Mouse (Mus musculus): ENCODE data around the gene Gm4858. TPM values are rescaled to one million over a fixed set of nuclear protein-coding genes. Genes with fewer than 3 reads are reported as not detected.
A peak's percentile ranks its signal among the peaks of the same experiment; 100 is the strongest.
"Not testable (repeated sequence)": the region's sequence is repeated elsewhere in the genome, so short reads cannot be mapped to it uniquely, and the experiment has no call there.

The Gm4858 gene
- polyA plus RNA-seq (2015; fragmentation: Nextera tagmentation; extraction: Ambion mirVana), result not detected in 2 replicates

GRCm38 (mm10) chr3:93068523-93068922 is at the start of gene Gm4858:
Gm4858 (plus strand) TSS chr3:93068823.
- not testable (repeated sequence) for ATAC-seq; H3K27me3 ChIP-seq (replicated peaks; ENCODE audit: control insufficient read depth, insufficient read depth, low read length); H3K27ac ChIP-seq (ENCODE audit: low read length); H3K9ac ChIP-seq (ENCODE audit: low read depth, low read length); H3K36me3 ChIP-seq (ENCODE audit: control insufficient read depth, insufficient read depth, low read length); H3K4me3 ChIP-seq (ENCODE audit: low read length); H3K4me2 ChIP-seq (ENCODE audit: low read depth, low read length); H3K4me1 ChIP-seq (ENCODE audit: control insufficient read depth, insufficient read depth, low read length); H3K9me3 ChIP-seq (ENCODE audit: control insufficient read depth, low read length)

GRCm38 (mm10) chr3:93018960-93019359 is 49.7 kb upstream of the Gm4858 start, which contains the start of gene Lce1m:
Lce1m (minus strand) TSS chr3:93019060.
- H3K4me1 ChIP-seq (ENCODE audit: control insufficient read depth, insufficient read depth, low read length), result peaks cover 4% of the 10 kb centered on the region
- H3K9ac ChIP-seq (ENCODE audit: low read depth, low read length), result no peak within 1 kb of the TSS
- H3K4me2 ChIP-seq (ENCODE audit: low read depth, low read length), result no peak within 1 kb of the TSS
- H3K9me3 ChIP-seq (ENCODE audit: control insufficient read depth, low read length), result no peaks in the 10 kb centered on the region
- 89% methylated on average over 2 of the region's 2 CpGs for WGBS
- no peaks in the 10 kb centered on the region for H3K27me3 ChIP-seq (replicated peaks; ENCODE audit: control insufficient read depth, insufficient read depth, low read length)
- H3K27ac ChIP-seq (ENCODE audit: low read length), result no peak within 1 kb of the TSS
- no peaks in the 10 kb centered on the region for H3K36me3 ChIP-seq (ENCODE audit: control insufficient read depth, insufficient read depth, low read length)
- ATAC-seq, result no peak
- H3K4me3 ChIP-seq (ENCODE audit: low read length), result no peak within 1 kb of the TSS

GRCm38 (mm10) chr3:93021171-93021570 is 47.5 kb upstream of the Gm4858 start:
- Histone ChIP-seq H3K9me3 (ENCODE audit: control insufficient read depth, low read length) (no peaks in the 10 kb centered on the region), H3K27ac (ENCODE audit: low read length) (no peak overlapping the region), H3K4me3 (ENCODE audit: low read length) (no peak overlapping the region), H3K4me1 (ENCODE audit: control insufficient read depth, insufficient read depth, low read length) (no peaks in the 10 kb centered on the region), H3K27me3 (replicated peaks; ENCODE audit: control insufficient read depth, insufficient read depth, low read length) (no peaks in the 10 kb centered on the region), H3K9ac (ENCODE audit: low read depth, low read length) (no peak overlapping the region), H3K36me3 (ENCODE audit: control insufficient read depth, insufficient read depth, low read length) (no peaks in the 10 kb centered on the region), H3K4me2 (ENCODE audit: low read depth, low read length) (no peak overlapping the region)
- WGBS, result 88% methylated on average over 1 of the region's 1 CpGs
- no peak for ATAC-seq

- Histone ChIP-seq H3K9me3 (ENCODE audit: control insufficient read depth, low read length) (no peaks in the 10 kb centered on the region), H3K4me2 (ENCODE audit: low read depth, low read length) (no peak overlapping the region), H3K4me1 (ENCODE audit: control insufficient read depth, insufficient read depth, low read length) (no peaks in the 10 kb centered on the region), H3K27ac (ENCODE audit: low read length) (no peak overlapping the region), H3K27me3 (replicated peaks; ENCODE audit: control insufficient read depth, insufficient read depth, low read length) (no peaks in the 10 kb centered on the region), H3K4me3 (ENCODE audit: low read length) (no peak overlapping the region), H3K36me3 (ENCODE audit: control insufficient read depth, insufficient read depth, low read length) (no peaks in the 10 kb centered on the region), H3K9ac (ENCODE audit: low read depth, low read length) (no peak overlapping the region)
- ATAC-seq, result no peak
- 87% methylated on average over 3 of the region's 3 CpGs for WGBS
Observed at GRCm38 (mm10) chr3:93023411-93024184, 45.0 kb upstream of the Gm4858 start.

- H3K9me3 ChIP-seq (ENCODE audit: control insufficient read depth, low read length), result no peaks in the 10 kb centered on the region
- ATAC-seq, result no peak
- H3K4me1 ChIP-seq (ENCODE audit: control insufficient read depth, insufficient read depth, low read length), result no peaks in the 10 kb centered on the region
- no peak overlapping the region for H3K27ac ChIP-seq (ENCODE audit: low read length)
- H3K36me3 ChIP-seq (ENCODE audit: control insufficient read depth, insufficient read depth, low read length), result no peaks in the 10 kb centered on the region
- H3K4me3 ChIP-seq (ENCODE audit: low read length), result no peak overlapping the region
- no peak overlapping the region for H3K9ac ChIP-seq (ENCODE audit: low read depth, low read length)
- no peak overlapping the region for H3K4me2 ChIP-seq (ENCODE audit: low read depth, low read length)
- no peaks in the 10 kb centered on the region for H3K27me3 ChIP-seq (replicated peaks; ENCODE audit: control insufficient read depth, insufficient read depth, low read length)
- 63% methylated on average over 2 of the region's 2 CpGs for WGBS
Observed at GRCm38 (mm10) chr3:93025486-93025885, 43.1 kb upstream of the Gm4858 start.

- no peak overlapping the region for H3K4me2 ChIP-seq (ENCODE audit: low read depth, low read length)
- H3K36me3 ChIP-seq (ENCODE audit: control insufficient read depth, insufficient read depth, low read length), result no peaks in the 10 kb centered on the region
- no peak overlapping the region for H3K9ac ChIP-seq (ENCODE audit: low read depth, low read length)
- 46% methylated on average over 5 of the region's 5 CpGs for WGBS
- H3K4me1 ChIP-seq (ENCODE audit: control insufficient read depth, insufficient read depth, low read length), result no peaks in the 10 kb centered on the region
- H3K27me3 ChIP-seq (replicated peaks; ENCODE audit: control insufficient read depth, insufficient read depth, low read length), result no peaks in the 10 kb centered on the region
- H3K27ac ChIP-seq (ENCODE audit: low read length), result no peak overlapping the region
- H3K9me3 ChIP-seq (ENCODE audit: control insufficient read depth, low read length), result no peaks in the 10 kb centered on the region
- no peak overlapping the region for H3K4me3 ChIP-seq (ENCODE audit: low read length)
- ATAC-seq, result peak; percentile 66
Observed at GRCm38 (mm10) chr3:93031450-93031849, 37.2 kb upstream of the Gm4858 start.

- ATAC-seq, result no peak
- H3K4me2 ChIP-seq (ENCODE audit: low read depth, low read length), result no peak overlapping the region
- 68% methylated on average over 1 of the region's 1 CpGs for WGBS
- H3K27ac ChIP-seq (ENCODE audit: low read length), result no peak overlapping the region
- no peaks in the 10 kb centered on the region for H3K27me3 ChIP-seq (replicated peaks; ENCODE audit: control insufficient read depth, insufficient read depth, low read length)
- H3K9ac ChIP-seq (ENCODE audit: low read depth, low read length), result no peak overlapping the region
- H3K4me1 ChIP-seq (ENCODE audit: control insufficient read depth, insufficient read depth, low read length), result no peaks in the 10 kb centered on the region
- H3K9me3 ChIP-seq (ENCODE audit: control insufficient read depth, low read length), result no peaks in the 10 kb centered on the region
- no peak overlapping the region for H3K4me3 ChIP-seq (ENCODE audit: low read length)
- no peaks in the 10 kb centered on the region for H3K36me3 ChIP-seq (ENCODE audit: control insufficient read depth, insufficient read depth, low read length)
Observed at GRCm38 (mm10) chr3:93050182-93050581, 18.4 kb upstream of the Gm4858 start.

- no peaks in the 10 kb centered on the region for H3K27me3 ChIP-seq (replicated peaks; ENCODE audit: control insufficient read depth, insufficient read depth, low read length)
- no peak overlapping the region for H3K27ac ChIP-seq (ENCODE audit: low read length)
- H3K4me1 ChIP-seq (ENCODE audit: control insufficient read depth, insufficient read depth, low read length), result no peaks in the 10 kb centered on the region
- WGBS, result 59% methylated on average over 10 of the region's 10 CpGs
- no peaks in the 10 kb centered on the region for H3K9me3 ChIP-seq (ENCODE audit: control insufficient read depth, low read length)
- ATAC-seq, result no peak
- no peaks in the 10 kb centered on the region for H3K36me3 ChIP-seq (ENCODE audit: control insufficient read depth, insufficient read depth, low read length)
- H3K9ac ChIP-seq (ENCODE audit: low read depth, low read length), result no peak overlapping the region
- no peak overlapping the region for H3K4me3 ChIP-seq (ENCODE audit: low read length)
- H3K4me2 ChIP-seq (ENCODE audit: low read depth, low read length), result no peak overlapping the region
Observed at GRCm38 (mm10) chr3:93052826-93053474, 15.7 kb upstream of the Gm4858 start.

GRCm38 (mm10) chr3:93086631-93087030 is 18.0 kb downstream of the Gm4858 start:
- no peaks in the 10 kb centered on the region for H3K4me1 ChIP-seq (ENCODE audit: control insufficient read depth, insufficient read depth, low read length)
- no peaks in the 10 kb centered on the region for H3K9me3 ChIP-seq (ENCODE audit: control insufficient read depth, low read length)
- H3K27me3 ChIP-seq (replicated peaks; ENCODE audit: control insufficient read depth, insufficient read depth, low read length), result no peaks in the 10 kb centered on the region
- H3K9ac ChIP-seq (ENCODE audit: low read depth, low read length), result no peak overlapping the region
- H3K36me3 ChIP-seq (ENCODE audit: control insufficient read depth, insufficient read depth, low read length), result no peaks in the 10 kb centered on the region
- WGBS, result 56% methylated on average over 2 of the region's 2 CpGs
- H3K4me2 ChIP-seq (ENCODE audit: low read depth, low read length), result no peak overlapping the region
- peak; percentile 86 for ATAC-seq
- H3K27ac ChIP-seq (ENCODE audit: low read length), result no peak overlapping the region
- no peak overlapping the region for H3K4me3 ChIP-seq (ENCODE audit: low read length)

Measured in intestine, embryonic 16.5 days (tissue).